Mouse (Mus musculus) forebrain, embryonic 14.5 days (tissue): Measurements from ENCODE around the gene Camsap2. TPM values are rescaled to one million over a fixed set of nuclear protein-coding genes. Genes with fewer than 3 reads are reported as not detected.

Source experiments
- ATAC-seq: fragments of 200-750 bp; cut with Nextera tagmentation; 2 replicates; pipeline ENCODE4 v1.8.0; 2017; ENCODE audit warnings: mild to moderate bottlenecking, moderate library complexity
- DNase-seq: peaks from one replicate; pipeline ENCODE4 v3.0.0-alpha.2; 2015; ENCODE audit warnings: low spot score
- H3K27ac ChIP-seq: fragments of 300-500 bp; sonication (generic); 2 replicates; pipeline ENCODE4 v1.5.1; 2014; ENCODE audit warnings: low read depth, mild to moderate bottlenecking, control low read depth, low read length, moderate library complexity
- H3K27me3 ChIP-seq: fragments of 300-500 bp; sonication (generic); replicated peaks from 2 replicates; pipeline ENCODE4 v1.6.1; 2014; ENCODE audit warnings: low read length, control low read depth, mixed read lengths; ENCODE audit not compliant: control insufficient read depth, insufficient read depth
- H3K36me3 ChIP-seq: fragments of 300-500 bp; sonication (generic); 2 replicates; pipeline ENCODE4 v1.6.1; 2014; ENCODE audit warnings: low read length, control low read depth; ENCODE audit not compliant: control insufficient read depth, insufficient read depth
- H3K4me1 ChIP-seq: fragments of 300-500 bp; sonication (generic); 2 replicates; pipeline ENCODE4 v1.6.1; 2014; ENCODE audit warnings: antibody characterized with exemption, low read length, control low read depth; ENCODE audit not compliant: control insufficient read depth, insufficient read depth
- H3K4me2 ChIP-seq: fragments of 300-500 bp; sonication (generic); 2 replicates; pipeline ENCODE4 v1.6.1; 2014; ENCODE audit warnings: mild to moderate bottlenecking, control low read depth, low read length
- H3K4me3 ChIP-seq: fragments of 300-500 bp; sonication (generic); 2 replicates; pipeline ENCODE4 v1.5.1; 2014; ENCODE audit warnings: low read depth, low read length, control low read depth
- H3K9ac ChIP-seq: fragments of 300-500 bp; sonication (generic); 2 replicates; pipeline ENCODE4 v1.6.1; 2014; ENCODE audit warnings: mild to moderate bottlenecking, low read length, control low read depth, moderate library complexity
- H3K9me3 ChIP-seq: fragments of 300-500 bp; sonication (generic); replicated peaks from 2 replicates; pipeline ENCODE4 v1.6.1; 2016; ENCODE audit warnings: low read length, control low read depth, mixed read lengths; ENCODE audit not compliant: control insufficient read depth
- WGBS: fragments of 180-500 bp; shearing (Covaris S2); extraction: QIAGEN DNeasy Blood & Tissue Kit; methylation state at CpG from one replicate; pipeline ENCODE4 v1.1.7; 2014; 5-methylcytosine and 5-hydroxymethylcytosine counted together
- polyA plus RNA-seq: library from polyadenylated mRNA; unstranded; fragments of >200 nt; fragmentation: Nextera tagmentation; extraction: Ambion mirVana; gene quantifications from 2 replicates; pipeline ENCODE4 v1.2.1, GENCODE M21; 2014

The Camsap2 gene
- polyA plus RNA-seq, 1 experiment from 2014 or later: 39.5 TPM

- WGBS: 84% methylated on average over 7 of the region's 7 CpGs
- ATAC-seq (no peak), DNase-seq (no peak)
- no peaks in the 10 kb centered on the region for H3K9me3 ChIP-seq
- H3K36me3 ChIP-seq: 0 out of 2 replicates have a peak, but pooled peaks cover 2% of the 10 kb centered on the region
- H3K9ac ChIP-seq: no peak overlapping the region
- no peak overlapping the region for H3K4me2 ChIP-seq
- H3K27me3 ChIP-seq: no peaks in the 10 kb centered on the region
- H3K27ac ChIP-seq: no peak overlapping the region
- H3K4me3 ChIP-seq: no peak overlapping the region
- no peaks in the 10 kb centered on the region for H3K4me1 ChIP-seq
Observed at GRCm38 (mm10) chr1:136333071-136333470, 12.8 kb downstream of the Camsap2 start.

- ATAC-seq: no peak
- H3K27ac ChIP-seq: no peak overlapping the region
- WGBS: 91% methylated on average over 4 of the region's 4 CpGs
Observed at GRCm38 (mm10) chr1:136331836-136332235, 14.1 kb downstream of the Camsap2 start.

GRCm38 (mm10) chr1:136329426-136329825, 16.5 kb downstream of the Camsap2 start:
- ATAC-seq: no peak
- Histone ChIP-seq H3K9ac (no peak overlapping the region), H3K4me2 (no peak overlapping the region), H3K36me3 (0 out of 2 replicates have a peak, but pooled peaks cover 2% of the 10 kb centered on the region), H3K27me3 (no peaks in the 10 kb centered on the region), H3K9me3 (no peaks in the 10 kb centered on the region), H3K4me1 (0 out of 2 replicates have a peak, but pooled peaks cover 4% of the 10 kb centered on the region), H3K4me3 (no peak overlapping the region), H3K27ac (no peak overlapping the region)
- no peak for DNase-seq
- 96% methylated on average over 4 of the region's 4 CpGs for WGBS

More at GRCm38 (mm10) chr1:136331836-136332235, 14.1 kb downstream of the Camsap2 start:
- no peaks in the 10 kb centered on the region for H3K9me3 ChIP-seq
- 0 out of 2 replicates have a peak, but pooled peaks cover 2% of the 10 kb centered on the region for H3K36me3 ChIP-seq
- H3K4me1 ChIP-seq: no peaks in the 10 kb centered on the region
- no peaks in the 10 kb centered on the region for H3K27me3 ChIP-seq
- no peak overlapping the region for H3K9ac ChIP-seq
- no peak overlapping the region for H3K4me2 ChIP-seq
- H3K4me3 ChIP-seq: no peak overlapping the region
- DNase-seq: no peak

DNA sequence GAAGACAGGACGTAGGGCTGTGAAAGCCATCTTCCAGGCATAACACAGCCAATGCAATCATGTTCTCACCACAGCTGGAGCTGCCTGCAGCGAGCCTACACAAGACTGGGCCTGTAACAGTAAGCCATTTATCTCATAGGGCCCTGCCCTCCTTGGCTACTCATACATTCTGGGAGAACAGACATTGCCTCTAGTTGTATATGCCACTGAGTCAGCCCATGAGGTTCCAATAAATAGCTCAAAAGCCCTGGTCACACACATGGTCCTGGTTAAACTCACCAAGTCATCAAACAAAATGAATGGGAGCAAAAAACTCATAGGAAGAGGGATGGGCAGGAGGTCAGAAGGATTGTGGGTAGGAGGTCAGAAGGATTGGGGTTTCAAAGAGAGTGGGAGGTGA, 17.3 kb downstream of the Camsap2 start:
- ATAC-seq (no peak), DNase-seq (no peak)
- Histone ChIP-seq H3K4me3 (no peak overlapping the region), H3K4me1 (0 out of 2 replicates have a peak, but pooled peaks cover 4% of the 10 kb centered on the region), H3K27me3 (no peaks in the 10 kb centered on the region), H3K4me2 (no peak overlapping the region), H3K9ac (no peak overlapping the region), H3K9me3 (no peaks in the 10 kb centered on the region), H3K27ac (no peak overlapping the region), H3K36me3 (peaks cover 9% of the 10 kb centered on the region)
- WGBS: 91% methylated on average over 2 of the region's 2 CpGs

DNA sequence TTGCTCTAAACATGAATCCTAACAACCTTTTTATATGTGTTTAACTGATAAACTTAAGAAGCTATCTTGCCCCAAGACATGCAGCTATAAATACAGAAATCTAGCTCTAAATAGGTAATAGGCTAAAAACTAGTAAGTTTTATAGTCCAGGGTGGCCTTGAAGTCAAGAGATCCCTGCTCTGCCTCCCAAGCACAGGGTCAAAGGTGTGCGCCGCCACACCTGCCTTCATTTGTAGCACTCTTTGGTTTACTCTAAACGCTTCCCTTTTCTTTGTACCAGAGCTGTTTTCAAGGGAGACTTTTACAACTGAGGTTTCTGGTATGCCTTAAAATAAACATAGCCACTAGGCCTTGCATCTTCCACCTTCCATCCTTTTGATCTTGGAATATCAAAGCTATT, 18.3 kb downstream of the Camsap2 start:
- WGBS: 95% methylated on average over 3 of the region's 3 CpGs
- Histone ChIP-seq H3K4me3 (no peak overlapping the region), H3K36me3 (peaks cover 17% of the 10 kb centered on the region), H3K27ac (no peak overlapping the region), H3K4me2 (no peak overlapping the region), H3K9ac (no peak overlapping the region), H3K4me1 (0 out of 2 replicates have a peak, but pooled peaks cover 4% of the 10 kb centered on the region), H3K9me3 (no peaks in the 10 kb centered on the region), H3K27me3 (no peaks in the 10 kb centered on the region)
- ATAC-seq (no peak), DNase-seq (no peak)

DNA sequence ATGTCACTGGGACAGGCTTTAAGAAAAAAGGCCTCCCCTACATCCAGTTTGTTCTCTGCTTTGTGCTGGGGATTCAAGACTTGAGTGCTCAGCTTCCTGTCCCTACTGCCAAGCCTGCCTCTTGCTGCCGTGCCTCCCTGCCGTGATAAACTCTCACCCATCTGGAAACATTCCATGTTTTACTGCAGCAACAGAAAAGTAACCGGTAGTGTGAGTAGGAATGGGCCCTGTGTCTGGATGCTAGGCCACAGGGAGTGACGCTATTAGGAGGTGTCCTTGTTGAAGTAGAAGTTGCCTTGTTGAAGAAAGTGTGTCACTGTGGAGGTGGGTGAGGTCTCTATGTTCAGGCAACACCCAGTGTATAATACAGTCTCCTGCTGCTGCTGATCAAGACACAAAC, 20.0 kb downstream of the Camsap2 start:
- Histone ChIP-seq H3K9ac (no peak overlapping the region), H3K9me3 (no peaks in the 10 kb centered on the region), H3K4me2 (no peak overlapping the region), H3K4me3 (no peak overlapping the region), H3K27me3 (no peaks in the 10 kb centered on the region), H3K4me1 (0 out of 2 replicates have a peak, but pooled peaks cover 4% of the 10 kb centered on the region), H3K27ac (no peak overlapping the region), H3K36me3 (peaks cover 21% of the 10 kb centered on the region)
- DNase-seq: peak; percentile 59
- ATAC-seq: no peak
- 46% methylated on average over 4 of the region's 4 CpGs for WGBS

DNA sequence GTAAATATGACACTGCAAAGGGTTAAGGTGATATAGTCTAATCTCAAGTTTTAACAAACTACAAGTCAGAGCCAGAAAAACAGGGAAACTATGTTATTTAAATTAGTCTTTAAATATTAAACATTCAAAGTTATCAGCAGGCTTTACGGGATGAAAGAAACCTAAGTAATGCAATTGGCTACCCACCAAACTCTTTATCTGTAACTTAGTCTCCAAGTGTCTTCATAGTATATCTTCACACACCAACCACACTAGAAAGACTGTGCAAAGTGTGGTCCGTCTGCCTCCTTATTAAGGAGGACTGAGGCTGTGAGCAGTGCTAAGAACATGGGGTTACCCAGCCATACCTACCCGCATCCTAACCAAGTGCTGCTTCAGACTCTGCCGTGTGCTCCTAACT, 23.6 kb downstream of the Camsap2 start:
- ATAC-seq (no peak), DNase-seq (no peak)
- H3K4me3 ChIP-seq: no peak overlapping the region
- H3K9me3 ChIP-seq: no peaks in the 10 kb centered on the region
- H3K27ac ChIP-seq: no peak overlapping the region
- no peaks in the 10 kb centered on the region for H3K27me3 ChIP-seq
- H3K9ac ChIP-seq: no peak overlapping the region
- no peak overlapping the region for H3K4me2 ChIP-seq
- H3K36me3 ChIP-seq: peaks cover 18% of the 10 kb centered on the region
- H3K4me1 ChIP-seq: 0 out of 2 replicates have a peak, but pooled peaks cover 4% of the 10 kb centered on the region
- WGBS: 92% methylated on average over 4 of the region's 4 CpGs

DNA sequence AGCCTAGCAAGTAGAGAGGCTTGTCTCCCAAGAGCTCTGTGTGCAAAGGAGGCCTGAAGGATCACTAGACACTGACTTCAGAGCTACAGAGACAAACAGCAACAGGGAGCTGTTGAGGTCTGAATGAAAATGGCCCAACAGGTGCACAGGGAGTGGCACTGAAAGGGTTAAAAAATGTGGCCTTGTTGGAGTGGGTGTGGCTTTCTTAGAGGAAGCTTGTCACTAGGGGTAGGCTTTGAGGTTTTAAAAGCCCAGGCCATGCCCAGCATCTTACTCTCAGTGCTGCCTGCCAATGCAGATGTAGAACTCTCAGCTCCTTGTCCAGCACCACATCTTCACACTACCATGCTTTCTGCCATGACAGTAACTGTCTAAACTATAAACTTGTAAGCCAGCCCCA, 29.6 kb downstream of the Camsap2 start:
- Histone ChIP-seq H3K4me2 (no peak overlapping the region), H3K4me1 (no peaks in the 10 kb centered on the region), H3K27me3 (no peaks in the 10 kb centered on the region), H3K9me3 (no peaks in the 10 kb centered on the region), H3K36me3 (no peaks in the 10 kb centered on the region), H3K9ac (no peak overlapping the region), H3K27ac (no peak overlapping the region), H3K4me3 (no peak overlapping the region)
- DNase-seq (no peak), ATAC-seq (no peak)

- Histone ChIP-seq H3K36me3 (no peaks in the 10 kb centered on the region), H3K4me2 (no peak overlapping the region), H3K27me3 (no peaks in the 10 kb centered on the region), H3K9ac (no peak overlapping the region), H3K27ac (no peak overlapping the region), H3K4me1 (no peaks in the 10 kb centered on the region), H3K9me3 (no peaks in the 10 kb centered on the region), H3K4me3 (no peak overlapping the region)
- no peak for DNase-seq
- WGBS: 95% methylated on average over 5 of the region's 5 CpGs
- no peak for ATAC-seq
Observed at GRCm38 (mm10) chr1:136309193-136309592, 36.7 kb downstream of the Camsap2 start.
